Mouse (Mus musculus) C2C12 (cell line): ENCODE data around the gene Stxbp1.

ENCODE experiments used
- CTCF ChIP-seq: IDR thresholded peaks from one replicate; pipeline ENCODE4 v1.5.1; 2011; ENCODE audit not compliant: control insufficient read depth, insufficient read depth, insufficient read length
- MAX ChIP-seq: IDR thresholded peaks from one replicate; pipeline ENCODE4 v1.6.1; 2011; ENCODE audit warnings: mild to moderate bottlenecking, control low read depth
- MYOD1 ChIP-seq: IDR thresholded peaks from one replicate; pipeline ENCODE4 v1.6.1; 2011; ENCODE audit warnings: low read depth; ENCODE audit not compliant: control insufficient read depth, insufficient read length
- USF1 ChIP-seq: IDR thresholded peaks from one replicate; pipeline ENCODE4 v1.6.1; 2011; ENCODE audit warnings: low read depth, mild to moderate bottlenecking, control low read depth, moderate library complexity

DNA sequence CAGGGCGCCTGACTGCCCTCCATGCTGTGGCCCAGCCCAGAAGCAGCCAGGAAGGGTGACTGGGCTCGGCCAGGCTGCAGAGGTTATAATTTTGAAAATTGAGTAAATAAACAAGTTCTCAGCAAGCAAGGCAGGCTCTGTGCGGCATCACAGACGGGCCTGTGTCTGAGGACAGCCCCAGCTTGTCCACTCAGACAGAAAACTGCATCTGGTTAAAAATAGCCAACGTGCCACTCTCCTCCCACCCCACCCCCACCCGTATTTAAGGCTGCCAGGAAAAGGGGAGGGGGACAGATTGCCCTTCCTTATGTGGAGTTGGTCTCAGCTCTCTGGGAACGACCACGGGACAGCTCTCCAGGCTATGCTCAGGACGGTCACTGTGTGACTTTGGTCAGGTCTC is 41.0 kb upstream of the Stxbp1 start:
- TF ChIP-seq CTCF (no peak), MYOD1 (no peak), MAX (no peak), USF1 (no peak)
